Mouse (Mus musculus): ENCODE measurements around the gene Ksr1. TPM values are rescaled to one million over a fixed set of nuclear protein-coding genes. Genes with fewer than 3 reads are reported as not detected.

Ksr1 gene
- total and polyA plus RNA-seq, 2 experiments, result 0.65 to 1.5 TPM

- Histone ChIP-seq H3K4me1 (ENCODE audit: control insufficient read depth, insufficient read depth, low read length) (no peaks in the 10 kb centered on the region), H3K79me2 (ENCODE audit: control insufficient read depth, insufficient read depth, low read length) (no peaks in the 10 kb centered on the region), H3K4me3 (ENCODE audit: insufficient read depth, low read depth, low read length) (no peak overlapping the region), H3K9ac (ENCODE audit: low read depth, low read length) (no peak overlapping the region), H3K27ac (replicated peaks; ENCODE audit: insufficient read depth, low read depth, low read length) (no peak overlapping the region), H3K27me3 (ENCODE audit: control insufficient read depth, insufficient read depth, low read length) (no peaks in the 10 kb centered on the region), H3K36me3 (ENCODE audit: control insufficient read depth, insufficient read depth, low read length) (no peaks in the 10 kb centered on the region)
- no peak for DNase-seq (ENCODE audit: extremely low read depth, low read depth, low spot score)
- 90% methylated on average over 8 of the region's 8 CpGs for WGBS
- TF ChIP-seq POLR2A (IDR thresholded peaks at IDR 0.05; ENCODE audit: extremely low read depth, insufficient read depth, low read length) (no peak), CTCF (IDR thresholded peaks at IDR 0.05; ENCODE audit: low read depth, low read length) (no peak)
These were observed 74.1 kb downstream of the Ksr1 start for GRCm38 (mm10) chr11:79072108-79072507.

- H3K27me3 ChIP-seq (ENCODE audit: control insufficient read depth, insufficient read depth, low read length), result no peaks in the 10 kb centered on the region
- H3K9ac ChIP-seq (ENCODE audit: low read depth, low read length), result no peak overlapping the region
- DNase-seq (ENCODE audit: extremely low read depth, low read depth, low spot score), result no peak
- no peak overlapping the region for H3K4me3 ChIP-seq (ENCODE audit: insufficient read depth, low read depth, low read length)
- no peaks in the 10 kb centered on the region for H3K36me3 ChIP-seq (ENCODE audit: control insufficient read depth, insufficient read depth, low read length)
- WGBS, result 80% methylated on average over 7 of the region's 7 CpGs
- TF ChIP-seq CTCF (IDR thresholded peaks at IDR 0.05; ENCODE audit: low read depth, low read length) (no peak), POLR2A (IDR thresholded peaks at IDR 0.05; ENCODE audit: extremely low read depth, insufficient read depth, low read length) (no peak)
- no peak overlapping the region for H3K27ac ChIP-seq (replicated peaks; ENCODE audit: insufficient read depth, low read depth, low read length)
- H3K4me1 ChIP-seq (ENCODE audit: control insufficient read depth, insufficient read depth, low read length), result no peaks in the 10 kb centered on the region
- H3K79me2 ChIP-seq (ENCODE audit: control insufficient read depth, insufficient read depth, low read length), result no peaks in the 10 kb centered on the region
These were observed 74.9 kb downstream of the Ksr1 start for GRCm38 (mm10) chr11:79071082-79071972.

GRCm38 (mm10) chr11:79069453-79070153, 76.6 kb downstream of the Ksr1 start:
- Histone ChIP-seq H3K27me3 (ENCODE audit: control insufficient read depth, insufficient read depth, low read length) (no peaks in the 10 kb centered on the region), H3K79me2 (ENCODE audit: control insufficient read depth, insufficient read depth, low read length) (no peaks in the 10 kb centered on the region), H3K4me1 (ENCODE audit: control insufficient read depth, insufficient read depth, low read length) (no peaks in the 10 kb centered on the region), H3K9ac (ENCODE audit: low read depth, low read length) (no peak overlapping the region), H3K4me3 (ENCODE audit: insufficient read depth, low read depth, low read length) (no peak overlapping the region), H3K27ac (replicated peaks; ENCODE audit: insufficient read depth, low read depth, low read length) (no peak overlapping the region), H3K36me3 (ENCODE audit: control insufficient read depth, insufficient read depth, low read length) (no peaks in the 10 kb centered on the region)
- no peak for TF ChIP-seq POLR2A (IDR thresholded peaks at IDR 0.05; ENCODE audit: extremely low read depth, insufficient read depth, low read length)
- no peak for DNase-seq (ENCODE audit: extremely low read depth, low read depth, low spot score)
- WGBS, result 72% methylated on average over 10 of the region's 10 CpGs

- no peak overlapping the region for H3K9ac ChIP-seq (ENCODE audit: low read depth, low read length)
- H3K4me1 ChIP-seq (ENCODE audit: control insufficient read depth, insufficient read depth, low read length), result no peaks in the 10 kb centered on the region
- no peak for DNase-seq (ENCODE audit: extremely low read depth, low read depth, low spot score)
- WGBS, result 84% methylated on average over 4 of the region's 4 CpGs
- H3K27ac ChIP-seq (replicated peaks; ENCODE audit: insufficient read depth, low read depth, low read length), result no peak overlapping the region
- no peaks in the 10 kb centered on the region for H3K36me3 ChIP-seq (ENCODE audit: control insufficient read depth, insufficient read depth, low read length)
- no peaks in the 10 kb centered on the region for H3K27me3 ChIP-seq (ENCODE audit: control insufficient read depth, insufficient read depth, low read length)
- no peaks in the 10 kb centered on the region for H3K79me2 ChIP-seq (ENCODE audit: control insufficient read depth, insufficient read depth, low read length)
- TF ChIP-seq POLR2A (IDR thresholded peaks at IDR 0.05; ENCODE audit: extremely low read depth, insufficient read depth, low read length) (no peak), CTCF (IDR thresholded peaks at IDR 0.05; ENCODE audit: low read depth, low read length) (no peak)
- H3K4me3 ChIP-seq (ENCODE audit: insufficient read depth, low read depth, low read length), result no peak overlapping the region
These were observed 79.0 kb downstream of the Ksr1 start for GRCm38 (mm10) chr11:79067172-79067571.

GRCm38 (mm10) chr11:79066191-79066530, 80.0 kb downstream of the Ksr1 start:
- H3K79me2 ChIP-seq (ENCODE audit: control insufficient read depth, insufficient read depth, low read length), result no peaks in the 10 kb centered on the region
- no peaks in the 10 kb centered on the region for H3K36me3 ChIP-seq (ENCODE audit: control insufficient read depth, insufficient read depth, low read length)
- TF ChIP-seq CTCF (IDR thresholded peaks at IDR 0.05; ENCODE audit: low read depth, low read length), result no peak
- TF ChIP-seq POLR2A (IDR thresholded peaks at IDR 0.05; ENCODE audit: extremely low read depth, insufficient read depth, low read length), result no peak
- H3K4me3 ChIP-seq (ENCODE audit: insufficient read depth, low read depth, low read length), result no peak overlapping the region
- H3K9ac ChIP-seq (ENCODE audit: low read depth, low read length), result no peak overlapping the region
- no peak overlapping the region for H3K27ac ChIP-seq (replicated peaks; ENCODE audit: insufficient read depth, low read depth, low read length)
- no peaks in the 10 kb centered on the region for H3K27me3 ChIP-seq (ENCODE audit: control insufficient read depth, insufficient read depth, low read length)
- H3K4me1 ChIP-seq (ENCODE audit: control insufficient read depth, insufficient read depth, low read length), result no peaks in the 10 kb centered on the region
- DNase-seq (ENCODE audit: extremely low read depth, low read depth, low spot score), result no peak
- WGBS, result 95% methylated on average over 2 of the region's 2 CpGs

Measured in liver, adult 2 months (tissue).